ENCODE assay signal across 15 mouse cellular contexts in genomic region chr2:25947950-25948349, GRCm38 (mm10). TPM values are rescaled to one million over a fixed set of nuclear protein-coding genes. Genes with fewer than 3 reads are reported as not detected.
A peak's percentile ranks its signal among the peaks of the same experiment; 100 is the strongest.
DNase-seq lines count a peak whose midpoint lies in the region; ATAC-seq lines count a peak whose summit lies in the region.
"Had no signal": no experiment of that assay in that cellular context is flagged by ENCODE, and none has a peak within 500 bp of the region (broad histone marks: within the 10 kb centered on the region; RNA-seq: fewer than 3 reads in every experiment).

No protein-coding gene starts in this region.

- no peak for ATAC-seq in intestine, embryonic 14.5 days (replicated peaks; ENCODE audit: low FRiP score, low TSS enrichment, low read depth)
- no peak for ATAC-seq in intestine, embryonic 15.5 days
- no peak for ATAC-seq in megakaryocyte-erythroid progenitor cell, adult 5-6 weeks (replicated peaks; ENCODE audit: low FRiP score, low TSS enrichment, poor library complexity, severe bottlenecking)
- ATAC-seq: midbrain, embryonic 15.5 days had no signal

- no peak overlapping the region for H3K27ac ChIP-seq in intestine, embryonic 14.5 days (ENCODE audit: low read depth)
- no peak overlapping the region for H3K27ac ChIP-seq in intestine, embryonic 15.5 days
- H3K27ac ChIP-seq: hindbrain, embryonic 14.5 days; liver, embryonic 13.5 days; midbrain, embryonic 15.5 days; neural tube, embryonic 15.5 days had no signal

- no peak overlapping the region for H3K4me3 ChIP-seq in intestine, embryonic 14.5 days (ENCODE audit: low read depth, low read length)
- no peak overlapping the region for H3K4me3 ChIP-seq in intestine, embryonic 15.5 days (replicated peaks)
- H3K4me3 ChIP-seq: liver, embryonic 13.5 days; midbrain, embryonic 15.5 days; neural tube, embryonic 15.5 days had no signal

- no peaks in the 10 kb centered on the region for H3K9me3 ChIP-seq in intestine, embryonic 14.5 days (ENCODE audit: control insufficient read depth, low read length)
- H3K9me3 ChIP-seq in intestine, embryonic 15.5 days = no peaks in the 10 kb centered on the region
- H3K9me3 ChIP-seq: liver, embryonic 13.5 days; midbrain, embryonic 15.5 days; neural tube, embryonic 15.5 days had no signal

- H3K4me2 ChIP-seq in intestine, embryonic 14.5 days (ENCODE audit: low read length) = no peak overlapping the region
- no peak overlapping the region for H3K4me2 ChIP-seq in intestine, embryonic 15.5 days (replicated peaks)
- H3K4me2 ChIP-seq: hindbrain, embryonic 14.5 days; liver, embryonic 13.5 days; midbrain, embryonic 15.5 days; neural tube, embryonic 15.5 days had no signal

- H3K27me3 ChIP-seq in intestine, embryonic 14.5 days (replicated peaks; ENCODE audit: control insufficient read depth, insufficient read depth, low read length) = no peaks in the 10 kb centered on the region
- no peaks in the 10 kb centered on the region for H3K27me3 ChIP-seq in intestine, embryonic 15.5 days (replicated peaks)
- H3K27me3 ChIP-seq: liver, embryonic 13.5 days; midbrain, embryonic 15.5 days; neural tube, embryonic 15.5 days had no signal

- H3K36me3 ChIP-seq in intestine, embryonic 14.5 days (ENCODE audit: control insufficient read depth, insufficient read depth, low read length) = peaks cover 69% of the 10 kb centered on the region
- peaks cover 27% of the 10 kb centered on the region; the same call in 1 of the 2 replicates for H3K36me3 ChIP-seq in intestine, embryonic 15.5 days

- no peak overlapping the region for H3K9ac ChIP-seq in intestine, embryonic 14.5 days (ENCODE audit: low read length)
- no peak overlapping the region for H3K9ac ChIP-seq in intestine, embryonic 15.5 days
- H3K9ac ChIP-seq: hindbrain, embryonic 14.5 days; liver, embryonic 13.5 days; midbrain, embryonic 15.5 days; neural tube, embryonic 15.5 days had no signal

- WGBS in intestine, embryonic 14.5 days = 78% methylated on average over 3 of the region's 3 CpGs
- 72% methylated on average over 3 of the region's 3 CpGs for WGBS in intestine, embryonic 15.5 days

- H3K4me1 ChIP-seq in intestine, embryonic 14.5 days (replicated peaks; ENCODE audit: control insufficient read depth, insufficient read depth, low read length) = no peaks in the 10 kb centered on the region
- no peaks in the 10 kb centered on the region for H3K4me1 ChIP-seq in intestine, embryonic 15.5 days (replicated peaks)
- H3K4me1 ChIP-seq: liver, embryonic 13.5 days; midbrain, embryonic 15.5 days; neural tube, embryonic 15.5 days had no signal

- peak; percentile 49 for DNase-seq in adrenal gland, postnatal 14 days
- no peak for DNase-seq in adrenal gland, adult 8-10 months
- peak; percentile 54 for DNase-seq in intestine, embryonic 14.5 days (ENCODE audit: low spot score)
- peak; percentile 18 for DNase-seq in right cerebral cortex, postnatal 4 days
- no peak for DNase-seq in right cerebral cortex, postnatal 25 days
- no peak for DNase-seq in urinary bladder, postnatal 25 days (ENCODE audit: low spot score)
- DNase-seq: cerebellum, adult 9-11 months; gastrocnemius, postnatal 25 days; liver, embryonic 13.5 days; thymus, adult 2 months had no signal

RNA-seq across cellular contexts. Expression of gene Camsap1, which starts 35.1 kb away (rescaled TPM):
- 25.9 and 32.1 TPM in 2 replicates for total RNA-seq in adrenal gland, postnatal 14 days (2021)
- 10 to 100 TPM; 36.7 to 45.2 (median 39.8) TPM for total RNA-seq in adrenal gland, adult 8-10 months (2022)
- 16.8 and 17.7 TPM in 2 replicates for polyA plus RNA-seq in intestine, embryonic 14.5 days (2014; fragmentation: Nextera tagmentation; extraction: Ambion mirVana)
- 11.3 and 15.6 TPM in 2 replicates for polyA plus RNA-seq in intestine, embryonic 15.5 days (2015; fragmentation: Nextera tagmentation; extraction: Ambion mirVana)
- total RNA-seq in megakaryocyte-erythroid progenitor cell, adult 5-6 weeks (2014; fragmentation: Nextera tagmentation) = 18.2 and 37.5 TPM in 2 replicates
- 25.9 and 44.6 TPM in 2 replicates for total RNA-seq in megakaryocyte-erythroid progenitor cell, adult 5-6 weeks (2017)

Comparison
In these comparisons a context has a peak if more than half of its experiments do, and no peak if none do; other contexts are left out.
1. DNase-seq: peak in adrenal gland, postnatal 14 days (single experiment), intestine, embryonic 14.5 days (single experiment) and right cerebral cortex, postnatal 4 days (single experiment); none in adrenal gland, adult 8-10 months (single experiment), right cerebral cortex, postnatal 25 days (single experiment) and urinary bladder, postnatal 25 days (single experiment).